Mouse (Mus musculus) lung, adult 2 months (tissue): ENCODE results near the gene Psmc3ip.

Source experiments
- CTCF ChIP-seq: fragments of 200-500 bp; IDR thresholded peaks from 2 replicates; pipeline ENCODE4 v1.5.1; 2011; ENCODE audit warnings: mild to moderate bottlenecking, low read length, control low read depth; ENCODE audit not compliant: insufficient read depth
- POLR2A ChIP-seq: fragments of 200-500 bp; IDR thresholded peaks from 2 replicates; pipeline ENCODE4 v1.6.1; 2011; ENCODE audit warnings: low read depth, mild to moderate bottlenecking, control low read depth, low read length, borderline replicate concordance; ENCODE audit errors: extremely low read depth

DNA sequence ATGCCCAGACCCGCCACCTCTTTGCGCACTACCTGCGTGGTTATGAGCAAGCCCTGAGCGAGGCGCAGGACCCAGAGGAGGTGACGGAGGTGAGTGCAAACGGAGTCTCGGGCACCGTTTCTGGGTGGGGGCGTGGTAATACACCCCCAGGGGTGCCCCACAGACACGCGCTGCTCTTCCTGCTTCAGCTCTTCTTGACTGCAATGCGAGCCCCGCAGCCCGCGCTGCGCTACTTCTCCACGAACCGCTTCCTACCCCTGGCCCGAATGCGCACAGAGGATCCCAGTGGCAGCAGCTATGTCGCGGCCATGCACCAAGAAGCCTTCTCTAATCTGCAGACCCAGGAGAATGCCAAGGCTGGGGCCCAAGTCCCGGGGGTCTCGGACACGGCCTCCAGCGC, 15.5 kb downstream of the Psmc3ip start:
- TF ChIP-seq CTCF (no peak), POLR2A (no peak)
